Mouse (Mus musculus) heart, embryonic 10.5 days (tissue): Measurements from ENCODE around the gene Pcnt. TPM values are rescaled to one million over a fixed set of nuclear protein-coding genes. Genes with fewer than 3 reads are reported as not detected.

ENCODE experiments used
- DNase-seq: peaks from one replicate; pipeline ENCODE4 v3.0.0-alpha.2; 2017; ENCODE audit warnings: low spot score
- H3K27ac ChIP-seq: fragments of 300-500 bp; sonication (generic); 2 replicates; pipeline ENCODE4 v1.5.1; 2016; ENCODE audit warnings: mild to moderate bottlenecking
- H3K27me3 ChIP-seq: fragments of 300-500 bp; sonication (generic); 2 replicates; pipeline ENCODE4 v1.6.1; 2016; ENCODE audit warnings: mild to moderate bottlenecking; ENCODE audit not compliant: poor library complexity, insufficient read depth, severe bottlenecking
- H3K36me3 ChIP-seq: fragments of 300-500 bp; sonication (generic); 2 replicates; pipeline ENCODE4 v1.6.1; 2016; ENCODE audit warnings: mild to moderate bottlenecking, moderate library complexity
- H3K4me1 ChIP-seq: fragments of 300-500 bp; sonication (generic); 2 replicates; pipeline ENCODE4 v1.6.1; 2016; ENCODE audit warnings: mild to moderate bottlenecking
- H3K4me3 ChIP-seq: fragments of 300-500 bp; sonication (generic); 2 replicates; pipeline ENCODE4 v1.5.1; 2016; ENCODE audit warnings: mild to moderate bottlenecking, moderate library complexity
- H3K9me3 ChIP-seq: fragments of 300-500 bp; sonication (generic); 2 replicates; pipeline ENCODE4 v1.6.1; 2016; ENCODE audit warnings: mild to moderate bottlenecking, moderate library complexity
- WGBS: fragments of 180-500 bp; shearing (Covaris S2); methylation state at CpG from one replicate; pipeline ENCODE4 v1.1.7; 2016; 5-methylcytosine and 5-hydroxymethylcytosine counted together
- polyA plus RNA-seq: library from polyadenylated mRNA; unstranded; fragments of >200 nt; fragmentation: Nextera tagmentation; extraction: Ambion mirVana; gene quantifications from 2 replicates; pipeline ENCODE4 v1.2.1, GENCODE M21; 2016

Gene Pcnt
- polyA plus RNA-seq, 1 experiment from 2014 or later = 15.1 TPM

DNA sequence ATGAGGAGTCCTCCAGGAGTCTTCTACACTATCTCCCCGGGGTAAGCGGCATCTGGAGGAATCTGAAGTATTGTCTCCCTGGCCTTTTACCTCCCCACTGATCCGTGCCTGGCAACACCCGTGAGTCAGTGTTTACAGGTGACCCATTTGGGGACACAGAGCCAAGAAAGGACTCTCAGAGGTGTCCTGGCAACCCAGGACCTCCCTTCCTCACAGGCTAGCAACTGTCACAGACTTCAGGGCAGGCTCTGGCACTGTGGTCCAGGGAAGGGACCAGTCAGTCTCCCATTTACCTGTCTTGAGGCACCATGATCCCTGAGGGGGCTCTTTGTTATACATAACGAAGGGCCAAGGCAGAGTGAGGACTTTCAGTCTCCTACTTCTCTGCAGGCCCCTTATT, 6.3 kb upstream of the Pcnt start, which contains the start of gene 2610028H24Rik:
Gene 2610028H24Rik, plus strand, starts transcription at position 231 of the 400 bp plus-strand sequence.
- H3K27me3 ChIP-seq = no peaks in the 10 kb centered on the region
- H3K4me3 ChIP-seq = no peak within 1 kb of the TSS
- H3K27ac ChIP-seq = no peak within 1 kb of the TSS
- DNase-seq = no peak
- peaks cover 1% of the 10 kb centered on the region; the same call in 1 of the 2 replicates for H3K4me1 ChIP-seq
- no peaks in the 10 kb centered on the region for H3K36me3 ChIP-seq
- no peaks in the 10 kb centered on the region for H3K9me3 ChIP-seq
- 64% methylated on average over 5 of the region's 5 CpGs for WGBS

DNA sequence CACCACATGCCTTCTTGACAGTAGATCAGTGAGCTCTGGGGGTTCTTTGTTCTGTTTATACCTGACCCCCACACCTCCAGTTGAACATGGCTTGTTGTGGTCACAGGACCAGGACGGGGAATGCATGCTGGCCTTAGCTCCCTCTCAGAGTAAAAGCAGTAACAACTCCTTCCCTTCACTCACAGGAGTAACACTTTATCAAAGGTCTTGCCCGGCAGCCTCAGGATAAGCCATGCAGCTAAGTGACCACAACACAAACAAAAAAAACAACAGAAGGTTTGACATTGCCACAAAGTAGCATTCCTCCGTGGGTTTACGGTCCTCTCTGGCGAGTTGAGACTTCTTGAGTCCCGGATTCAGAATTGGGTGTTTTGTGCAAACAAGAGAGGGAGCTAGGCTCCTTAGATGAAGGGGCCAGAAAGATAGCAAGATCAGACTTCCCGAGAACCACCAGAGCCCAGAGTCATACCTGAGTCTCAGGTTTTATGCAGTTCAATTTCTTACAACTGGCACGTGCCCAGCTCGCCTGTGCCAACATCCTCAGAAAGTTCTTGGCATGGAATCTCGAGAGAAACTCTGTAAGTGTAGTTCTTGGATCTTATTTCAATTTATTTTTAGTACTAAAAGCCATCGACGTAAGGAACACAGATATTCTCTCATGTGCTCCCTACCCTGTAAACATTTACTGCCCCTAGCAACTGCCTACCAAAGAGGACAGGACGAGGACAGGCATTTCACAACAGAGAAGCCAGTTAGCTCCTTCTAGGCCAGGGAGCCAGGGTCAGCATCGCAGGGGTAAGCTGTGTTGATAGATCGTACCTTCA, 5.0 kb upstream of the Pcnt start:
- Histone ChIP-seq H3K4me3 (no peak overlapping the region), H3K9me3 (no peaks in the 10 kb centered on the region), H3K36me3 (no peaks in the 10 kb centered on the region), H3K4me1 (peaks cover 10% of the 10 kb centered on the region; the same call in 1 of the 2 replicates), H3K27ac (no peak overlapping the region), H3K27me3 (no peaks in the 10 kb centered on the region)
- 75% methylated on average over 15 of the region's 15 CpGs for WGBS
- DNase-seq = no peak

DNA sequence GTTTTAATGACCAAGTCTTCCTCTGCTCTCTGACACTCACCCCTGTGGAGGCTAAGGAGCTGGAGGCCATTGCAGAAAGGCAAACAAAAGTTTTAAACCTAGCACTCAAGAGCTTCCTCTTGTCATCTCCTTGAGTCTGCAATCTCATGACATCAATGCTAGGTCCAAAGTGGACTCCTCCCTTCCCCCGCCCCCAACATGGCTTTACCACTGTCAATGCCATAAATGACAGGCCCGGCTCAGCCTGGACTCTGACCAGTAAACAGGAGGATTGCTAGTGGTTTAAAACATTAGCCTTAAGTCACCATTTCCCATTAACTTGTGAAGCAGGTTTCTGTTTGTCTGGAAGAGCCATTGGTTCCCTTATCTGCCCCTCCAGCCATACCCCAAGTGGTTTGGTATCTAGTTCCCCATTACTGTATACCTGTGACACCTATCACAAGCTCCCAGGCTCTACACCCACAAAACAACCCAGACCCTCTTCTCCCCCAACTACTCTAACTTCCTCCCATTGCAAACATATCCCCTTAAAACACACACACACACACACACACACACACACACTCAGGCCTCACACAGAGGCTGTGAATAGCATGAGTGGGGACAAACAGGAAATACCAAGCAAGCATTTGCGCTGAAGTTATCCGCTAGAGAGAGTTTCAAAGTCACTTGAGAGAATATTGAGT, 3.6 kb upstream of the Pcnt start:
- H3K4me3 ChIP-seq = no peak overlapping the region
- 69% methylated on average over 4 of the region's 4 CpGs for WGBS
- no peak for DNase-seq

DNA sequence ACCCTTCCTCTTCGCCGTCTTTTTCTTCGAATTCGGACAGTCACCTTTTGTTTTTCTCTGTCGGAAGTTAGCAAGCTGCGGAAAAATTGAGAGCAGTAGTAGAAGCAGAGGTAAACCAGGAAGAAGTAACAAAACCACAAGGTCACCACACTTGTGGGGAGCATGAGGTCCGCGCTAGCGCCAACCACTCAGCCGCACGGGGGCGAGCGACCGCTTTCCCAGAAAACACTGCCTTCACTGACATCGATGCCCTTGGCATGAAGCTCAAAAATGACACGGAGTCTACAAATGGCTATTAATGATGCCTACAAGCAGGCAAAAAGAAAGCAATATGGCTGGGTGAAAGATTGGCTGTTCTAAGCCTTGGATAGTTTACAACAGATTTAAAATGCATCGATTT, 2.3 kb downstream of the Pcnt start, which contains the start of gene AC141477.1:
Gene AC141477.1, minus strand, starts transcription at position 164 of the 400 bp plus-strand sequence.
- no peak for DNase-seq
- H3K27ac ChIP-seq = no peak within 1 kb of the TSS
- peaks cover 21% of the 10 kb centered on the region for H3K4me1 ChIP-seq
- H3K4me3 ChIP-seq = peak within 1 kb of the TSS; percentile 91
- H3K27me3 ChIP-seq = no peaks in the 10 kb centered on the region
- 94% methylated on average over 17 of the region's 17 CpGs for WGBS
- H3K36me3 ChIP-seq = peaks cover 50% of the 10 kb centered on the region
- no peaks in the 10 kb centered on the region for H3K9me3 ChIP-seq

More for the DNA sequence above, 3.6 kb upstream of the Pcnt start:
- Histone ChIP-seq H3K36me3 (no peaks in the 10 kb centered on the region), H3K27me3 (no peaks in the 10 kb centered on the region), H3K4me1 (peaks cover 17% of the 10 kb centered on the region), H3K9me3 (no peaks in the 10 kb centered on the region), H3K27ac (0 out of 2 replicates have a peak overlapping the region, but pooled peaks have one; percentile 16)

DNA sequence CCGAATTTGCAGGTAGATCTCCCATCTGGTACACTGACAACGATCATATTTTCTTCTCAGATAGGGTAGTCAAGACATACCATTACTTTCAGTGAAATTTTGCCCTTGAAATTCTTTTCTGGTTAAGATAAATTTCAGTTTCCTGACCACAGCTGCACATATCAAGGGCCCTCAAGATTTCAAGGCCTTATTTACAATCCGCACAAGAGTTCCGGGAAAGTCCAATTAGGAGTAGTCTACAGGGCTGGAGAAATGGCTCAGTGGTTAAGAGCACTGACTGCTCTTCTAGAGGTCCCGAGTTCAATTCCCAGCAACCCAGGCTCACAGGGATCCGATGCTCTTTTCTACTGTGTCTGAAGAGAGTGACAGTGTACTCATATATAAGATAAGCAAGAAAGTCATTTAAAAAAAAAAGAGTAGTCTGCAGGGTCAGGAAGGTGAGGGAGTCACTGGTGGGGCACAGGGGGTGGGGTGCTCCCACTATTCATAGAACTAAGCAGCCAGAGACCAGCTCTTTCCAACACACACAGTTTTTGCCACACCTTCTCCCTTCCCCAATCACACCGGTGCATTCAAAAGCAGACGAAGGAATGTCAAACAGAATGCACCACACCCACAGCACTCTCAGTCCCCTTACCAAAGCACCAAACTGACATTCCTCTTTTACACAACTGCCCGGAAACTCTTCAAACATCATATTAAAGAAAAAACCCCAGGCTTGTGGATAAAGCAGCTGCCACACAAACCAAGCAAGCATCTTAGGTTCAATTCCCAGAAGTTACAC, 3.3 kb downstream of the Pcnt start:
- 88% methylated on average over 9 of the region's 9 CpGs for WGBS
- H3K4me3 ChIP-seq = no peak overlapping the region
- no peaks in the 10 kb centered on the region for H3K9me3 ChIP-seq
- peaks cover 60% of the 10 kb centered on the region for H3K36me3 ChIP-seq
- H3K27me3 ChIP-seq = no peaks in the 10 kb centered on the region
- H3K27ac ChIP-seq = no peak overlapping the region
- no peak for DNase-seq
- H3K4me1 ChIP-seq = peaks cover 21% of the 10 kb centered on the region

DNA sequence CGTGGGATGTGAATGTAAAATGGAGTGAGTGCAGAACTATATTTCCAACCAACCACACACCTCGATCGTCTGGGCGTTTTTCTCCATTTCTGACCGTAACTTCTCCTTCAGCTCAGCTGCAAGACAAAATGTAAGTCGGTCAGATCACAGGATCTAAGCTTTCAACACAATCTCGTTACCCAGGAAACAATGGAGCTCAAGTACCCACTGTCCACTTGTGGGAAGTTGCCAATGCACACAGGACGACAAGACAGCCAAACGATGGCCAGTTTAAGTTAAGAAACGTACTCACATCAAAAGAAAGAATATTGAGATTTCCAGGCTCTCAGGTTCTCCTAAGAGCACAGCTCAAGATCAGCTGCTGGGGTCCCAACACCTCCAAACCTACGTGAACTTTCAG, 8.7 kb downstream of the Pcnt start:
- DNase-seq = no peak
- Histone ChIP-seq H3K36me3 (peaks cover 98% of the 10 kb centered on the region), H3K27me3 (no peaks in the 10 kb centered on the region), H3K4me1 (no peaks in the 10 kb centered on the region), H3K4me3 (no peak overlapping the region), H3K27ac (no peak overlapping the region), H3K9me3 (no peaks in the 10 kb centered on the region)
- WGBS = 89% methylated on average over 11 of the region's 11 CpGs

DNA sequence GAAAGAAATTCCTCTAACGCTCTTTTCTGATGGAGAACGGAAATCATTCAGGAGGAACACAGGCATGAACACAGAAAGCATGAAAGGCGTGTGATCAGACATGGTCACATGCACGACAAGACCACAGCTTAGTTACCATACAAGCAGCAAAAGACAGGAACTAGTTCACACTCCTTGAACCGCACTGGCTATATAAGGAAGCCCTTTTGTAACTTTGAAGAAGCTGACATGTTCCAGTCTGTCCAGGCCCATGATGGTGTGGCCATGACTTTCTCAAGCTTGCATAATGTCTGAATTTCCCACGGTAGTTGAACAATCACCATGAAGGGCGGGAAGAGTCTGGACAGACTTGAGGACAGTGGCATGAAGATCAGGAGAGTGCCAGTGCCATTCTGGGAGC, 16.9 kb downstream of the Pcnt start:
- Histone ChIP-seq H3K36me3 (peaks cover 97% of the 10 kb centered on the region), H3K27ac (no peak overlapping the region), H3K9me3 (no peaks in the 10 kb centered on the region), H3K4me3 (no peak overlapping the region), H3K27me3 (no peaks in the 10 kb centered on the region), H3K4me1 (no peaks in the 10 kb centered on the region)
- 93% methylated on average over 7 of the region's 7 CpGs for WGBS
- DNase-seq = no peak

DNA sequence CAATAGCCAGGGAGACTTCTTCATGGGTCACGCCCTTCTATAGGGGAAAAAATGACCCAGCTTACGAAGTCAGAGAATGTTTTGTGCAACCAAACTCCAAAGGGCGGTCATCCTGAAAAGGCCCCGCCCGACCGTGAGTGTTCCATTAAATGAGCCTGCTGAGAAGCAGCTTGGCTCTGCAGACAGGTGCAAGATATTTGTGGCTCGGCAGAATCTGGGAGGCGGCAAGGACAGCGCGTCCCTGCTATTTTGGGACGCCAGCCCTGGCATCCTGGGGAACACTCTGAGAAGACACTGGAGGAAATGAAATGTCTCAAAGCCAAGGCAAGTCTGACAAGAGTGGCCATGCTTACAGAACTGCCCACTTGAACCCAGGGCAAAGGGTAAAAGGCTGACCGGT, 25.8 kb downstream of the Pcnt start:
- 71% methylated on average over 12 of the region's 12 CpGs for WGBS
- Histone ChIP-seq H3K27me3 (no peaks in the 10 kb centered on the region), H3K4me3 (no peak overlapping the region), H3K36me3 (peaks cover 91% of the 10 kb centered on the region), H3K9me3 (no peaks in the 10 kb centered on the region), H3K4me1 (0 out of 2 replicates have a peak, but pooled peaks cover 7% of the 10 kb centered on the region), H3K27ac (peak overlapping the region; percentile 2; the same call in 1 of the 2 replicates)
- no peak for DNase-seq

DNA sequence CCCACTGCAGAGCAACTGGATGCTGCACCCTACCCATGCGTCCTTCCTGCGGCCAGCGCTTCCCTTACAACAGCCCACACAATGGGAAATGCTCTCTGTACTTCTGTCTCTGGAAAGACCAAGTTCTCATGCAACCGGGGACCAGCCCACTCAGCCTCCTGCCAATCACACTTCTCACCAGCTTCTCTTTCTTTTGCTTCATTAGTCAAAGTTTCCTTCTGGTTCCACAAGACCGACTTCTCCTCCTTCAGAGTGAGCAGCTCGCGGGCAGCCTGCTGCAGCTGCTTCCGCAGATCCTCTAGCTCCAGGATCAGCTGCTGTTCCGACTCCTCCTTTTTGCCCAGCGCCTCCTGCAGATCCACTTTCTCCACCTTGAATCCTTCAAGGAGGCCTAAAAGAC, 34.1 kb downstream of the Pcnt start:
- Histone ChIP-seq H3K4me3 (no peak overlapping the region), H3K36me3 (peaks cover 89% of the 10 kb centered on the region), H3K9me3 (no peaks in the 10 kb centered on the region), H3K27ac (no peak overlapping the region), H3K27me3 (no peaks in the 10 kb centered on the region), H3K4me1 (no peaks in the 10 kb centered on the region)
- 90% methylated on average over 10 of the region's 10 CpGs for WGBS
- DNase-seq = no peak

DNA sequence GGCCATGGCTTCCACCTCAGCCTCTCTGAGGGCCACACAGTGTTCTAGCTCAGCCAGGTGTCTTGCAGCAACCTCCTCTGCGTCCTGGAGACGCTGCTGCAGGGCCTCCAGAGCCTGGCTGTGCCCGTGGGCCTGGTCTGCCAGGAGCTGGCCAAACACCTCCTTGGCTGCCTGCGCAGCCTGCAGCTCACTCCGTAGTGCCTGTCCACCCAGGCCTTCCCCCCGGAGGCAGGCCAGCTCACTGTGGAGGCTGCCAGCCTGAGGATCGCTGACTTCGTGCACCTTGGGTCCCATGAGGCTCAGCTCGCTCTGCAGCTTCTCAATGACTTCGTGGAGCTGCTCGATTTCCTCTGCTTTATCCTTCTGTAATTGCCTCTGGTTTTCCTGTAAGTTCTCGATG, 50.0 kb downstream of the Pcnt start:
- no peak for DNase-seq
- Histone ChIP-seq H3K27me3 (no peaks in the 10 kb centered on the region), H3K36me3 (peaks cover 80% of the 10 kb centered on the region), H3K4me1 (no peaks in the 10 kb centered on the region), H3K4me3 (no peak overlapping the region), H3K9me3 (no peaks in the 10 kb centered on the region), H3K27ac (no peak overlapping the region)
- WGBS = 95% methylated on average over 12 of the region's 12 CpGs

DNA sequence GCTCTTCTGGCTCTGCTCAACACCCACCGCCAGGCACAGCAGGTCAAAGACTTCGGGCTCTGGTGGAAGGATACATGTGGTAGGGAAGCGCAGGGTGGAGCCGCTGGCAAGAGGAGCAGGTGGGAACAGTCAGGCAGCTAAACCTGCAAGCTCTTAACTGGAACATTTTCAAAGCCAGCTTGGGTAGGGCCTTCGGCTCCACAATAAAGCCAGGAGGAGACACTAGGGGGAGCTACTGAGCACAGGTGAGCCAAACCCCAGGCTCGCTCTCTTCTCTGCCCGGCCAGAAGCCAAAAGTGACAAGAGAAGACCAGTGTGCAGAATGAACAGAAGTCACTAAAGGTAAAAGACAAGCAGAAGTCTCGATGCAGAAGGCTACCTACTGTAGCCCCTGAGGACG, 50.8 kb downstream of the Pcnt start:
- WGBS = 85% methylated on average over 9 of the region's 9 CpGs
- Histone ChIP-seq H3K36me3 (peaks cover 78% of the 10 kb centered on the region), H3K4me1 (no peaks in the 10 kb centered on the region)

DNA sequence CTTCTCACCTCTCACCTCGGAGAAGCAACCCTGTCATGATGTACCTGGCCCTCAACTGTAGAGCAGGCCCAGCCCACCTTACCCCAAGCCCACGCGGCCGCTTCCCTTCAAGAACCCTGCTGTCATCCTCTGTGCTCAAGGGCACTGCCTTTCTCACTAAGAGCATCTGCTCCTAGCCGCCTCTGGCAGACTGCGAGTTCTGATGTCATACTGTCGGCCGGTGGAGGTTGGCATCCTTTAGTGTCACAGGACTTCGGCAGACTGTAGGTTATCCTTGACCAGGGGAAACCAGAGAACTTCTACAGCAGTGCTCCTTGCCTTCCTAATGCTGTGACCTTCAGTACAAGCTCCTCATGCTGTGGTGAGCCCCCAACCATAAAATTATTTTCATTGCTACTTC, 51.4 kb downstream of the Pcnt start:
- DNase-seq = no peak
- WGBS = 91% methylated on average over 9 of the region's 9 CpGs
- no peaks in the 10 kb centered on the region for H3K9me3 ChIP-seq
- no peaks in the 10 kb centered on the region for H3K27me3 ChIP-seq
- H3K36me3 ChIP-seq = peaks cover 78% of the 10 kb centered on the region
- no peaks in the 10 kb centered on the region for H3K4me1 ChIP-seq
- no peak overlapping the region for H3K4me3 ChIP-seq
- H3K27ac ChIP-seq = no peak overlapping the region

More for the DNA sequence above, 50.8 kb downstream of the Pcnt start:
- Histone ChIP-seq H3K27me3 (no peaks in the 10 kb centered on the region), H3K4me3 (no peak overlapping the region), H3K9me3 (no peaks in the 10 kb centered on the region), H3K27ac (no peak overlapping the region)
- no peak for DNase-seq
